Mouse (Mus musculus) lung, embryonic 14.5 days (tissue): ENCODE measurements around the gene Hist2h2ac. TPM values are rescaled to one million over a fixed set of nuclear protein-coding genes. Genes with fewer than 3 reads are reported as not detected.
A peak's percentile ranks its signal among the peaks of the same experiment; 100 is the strongest.

Experiments
- ATAC-seq: fragments of 200-750 bp; cut with Nextera tagmentation; 2 replicates; pipeline ENCODE4 v1.8.0; 2017; ENCODE audit warnings: mild to moderate bottlenecking, moderate TSS enrichment, moderate library complexity; ENCODE audit not compliant: insufficient read depth
- DNase-seq: peaks from one replicate; pipeline ENCODE4 v3.0.0-alpha.2; 2015
- H3K27ac ChIP-seq: fragments of 300-500 bp; sonication (generic); 2 replicates; pipeline ENCODE4 v1.5.1; 2014; ENCODE audit warnings: low read depth, mild to moderate bottlenecking, moderate library complexity
- H3K27me3 ChIP-seq: fragments of 300-500 bp; sonication (generic); 2 replicates; pipeline ENCODE4 v1.6.1; 2014; ENCODE audit warnings: low read length, control low read depth; ENCODE audit not compliant: insufficient read depth
- H3K36me3 ChIP-seq: fragments of 300-500 bp; sonication (generic); 2 replicates; pipeline ENCODE4 v1.6.1; 2014; ENCODE audit warnings: control low read depth; ENCODE audit not compliant: insufficient read depth
- H3K4me1 ChIP-seq: fragments of 300-500 bp; sonication (generic); 2 replicates; pipeline ENCODE4 v1.6.1; 2014; ENCODE audit warnings: antibody characterized with exemption, control low read depth; ENCODE audit not compliant: insufficient read depth
- H3K4me2 ChIP-seq: fragments of 300-500 bp; sonication (generic); 2 replicates; pipeline ENCODE4 v1.6.1; 2014; ENCODE audit warnings: mild to moderate bottlenecking
- H3K4me3 ChIP-seq: fragments of 300-500 bp; sonication (generic); 2 replicates; pipeline ENCODE4 v1.5.1; 2014; ENCODE audit warnings: low read depth, low read length
- H3K9ac ChIP-seq: fragments of 300-500 bp; sonication (generic); 2 replicates; pipeline ENCODE4 v1.6.1; 2014
- H3K9me3 ChIP-seq: fragments of 300-500 bp; sonication (generic); 2 replicates; pipeline ENCODE4 v1.6.1; 2016; ENCODE audit warnings: low read depth, low read length, control low read depth
- CTCF ChIP-seq: IDR thresholded peaks from 2 replicates; pipeline ENCODE4 v1.5.1; 2016; ENCODE audit warnings: antibody characterized with exemption, low read depth
- WGBS: fragments of 180-500 bp; shearing (Covaris S2); extraction: QIAGEN DNeasy Blood & Tissue Kit; methylation state at CpG from one replicate; pipeline ENCODE4 v1.1.7; 2014; 5-methylcytosine and 5-hydroxymethylcytosine counted together
- polyA plus RNA-seq: library from polyadenylated mRNA; unstranded; fragments of >200 nt; fragmentation: Nextera tagmentation; extraction: Ambion mirVana; gene quantifications from 2 replicates; pipeline ENCODE4 v1.2.1, GENCODE M21; 2014

Hist2h2ac gene
- polyA plus RNA-seq, 1 experiment from 2014 or later = 10.8 TPM

- 71% methylated on average over 8 of the region's 8 CpGs for WGBS
- no peak overlapping the region for H3K4me2 ChIP-seq
- no peak for DNase-seq
- TF ChIP-seq CTCF = no peak
- no peak overlapping the region; the same call in 1 of the 2 replicates for H3K9ac ChIP-seq
- ATAC-seq = no peak
- H3K9me3 ChIP-seq = no peaks in the 10 kb centered on the region
- H3K4me1 ChIP-seq = peaks cover 9% of the 10 kb centered on the region
- no peak overlapping the region for H3K4me3 ChIP-seq
- H3K36me3 ChIP-seq = no peaks in the 10 kb centered on the region
- H3K27me3 ChIP-seq = no peaks in the 10 kb centered on the region
- no peak overlapping the region; the same call in none of the 2 replicates for H3K27ac ChIP-seq
Measured at GRCm38 (mm10) chr3:96266132-96266710, 45.5 kb upstream of the Hist2h2ac start.

GRCm38 (mm10) chr3:96264404-96264949, 43.8 kb upstream of the Hist2h2ac start:
- no peaks in the 10 kb centered on the region for H3K9me3 ChIP-seq
- no peak for TF ChIP-seq CTCF
- peak overlapping the region; percentile 99 for H3K27ac ChIP-seq
- ATAC-seq (no peak), DNase-seq (peak; percentile 45)
- peak overlapping the region; percentile 60; the same call in 1 of the 2 replicates for H3K4me3 ChIP-seq
- peak overlapping the region; percentile 85 for H3K4me2 ChIP-seq
- no peaks in the 10 kb centered on the region for H3K27me3 ChIP-seq
- WGBS = 59% methylated on average over 7 of the region's 7 CpGs
- H3K9ac ChIP-seq = peak overlapping the region; percentile 80
- H3K4me1 ChIP-seq = peaks cover 9% of the 10 kb centered on the region
- H3K36me3 ChIP-seq = no peaks in the 10 kb centered on the region

- no peak for DNase-seq
- Histone ChIP-seq H3K4me3 (peak overlapping the region; percentile 60), H3K4me1 (peaks cover 9% of the 10 kb centered on the region), H3K9ac (peak overlapping the region; percentile 80), H3K36me3 (no peaks in the 10 kb centered on the region), H3K27me3 (no peaks in the 10 kb centered on the region), H3K27ac (peak overlapping the region; percentile 99), H3K4me2 (peak overlapping the region; percentile 85), H3K9me3 (no peaks in the 10 kb centered on the region)
- TF ChIP-seq CTCF = no peak
- WGBS = 6% methylated on average over 27 of the region's 27 CpGs
- ATAC-seq = 0 out of 2 replicates have a peak, but pooled peaks have one; percentile 15
Measured at GRCm38 (mm10) chr3:96263558-96264403, 43.1 kb upstream of the Hist2h2ac start.

GRCm38 (mm10) chr3:96262979-96263550, 42.4 kb upstream of the Hist2h2ac start, which contains the start of gene Hist2h4:
TSS of gene Hist2h4 (minus strand) at chr3:96263311.
- Histone ChIP-seq H3K4me1 (peaks cover 9% of the 10 kb centered on the region), H3K27me3 (no peaks in the 10 kb centered on the region), H3K4me3 (peak within 1 kb of the TSS; percentile 60), H3K9me3 (no peaks in the 10 kb centered on the region), H3K9ac (peak within 1 kb of the TSS; percentile 80), H3K4me2 (peak within 1 kb of the TSS; percentile 85), H3K36me3 (no peaks in the 10 kb centered on the region), H3K27ac (peak within 1 kb of the TSS; percentile 99)
- ATAC-seq (peak; percentile 89), DNase-seq (peak; percentile 99)
- peak; percentile 50 for TF ChIP-seq CTCF
- under 1% methylated on average over 40 of the region's 40 CpGs for WGBS

- H3K27ac ChIP-seq = peak overlapping the region; percentile 99
- H3K4me1 ChIP-seq = peaks cover 6% of the 10 kb centered on the region; the same call in 1 of the 2 replicates
- H3K36me3 ChIP-seq = no peaks in the 10 kb centered on the region
- WGBS = under 1% methylated on average over 19 of the region's 19 CpGs
- no peaks in the 10 kb centered on the region for H3K27me3 ChIP-seq
- H3K4me3 ChIP-seq = peak overlapping the region; percentile 60
- ATAC-seq (peak; percentile 89), DNase-seq (peak; percentile 94)
- H3K9ac ChIP-seq = peak overlapping the region; percentile 76
- TF ChIP-seq CTCF = no peak
- peak overlapping the region; percentile 85 for H3K4me2 ChIP-seq
- no peaks in the 10 kb centered on the region for H3K9me3 ChIP-seq
Measured at GRCm38 (mm10) chr3:96262216-96262875, 41.7 kb upstream of the Hist2h2ac start.

GRCm38 (mm10) chr3:96261623-96262022, 40.9 kb upstream of the Hist2h2ac start:
- H3K9ac ChIP-seq = peak overlapping the region; percentile 76
- H3K4me3 ChIP-seq = peak overlapping the region; percentile 60
- DNase-seq (peak; percentile 13), ATAC-seq (no peak)
- peak overlapping the region; percentile 99 for H3K27ac ChIP-seq
- WGBS = 41% methylated on average over 3 of the region's 3 CpGs
- peaks cover 3% of the 10 kb centered on the region; the same call in 1 of the 2 replicates for H3K4me1 ChIP-seq
- peak overlapping the region; percentile 85 for H3K4me2 ChIP-seq
- H3K27me3 ChIP-seq = no peaks in the 10 kb centered on the region
- H3K36me3 ChIP-seq = no peaks in the 10 kb centered on the region
- no peaks in the 10 kb centered on the region for H3K9me3 ChIP-seq
- TF ChIP-seq CTCF = 0 out of 2 replicates have a peak, but pooled peaks have one; percentile 7
